Mouse (Mus musculus): ENCODE results near the gene B3gat3. TPM values are rescaled to one million over a fixed set of nuclear protein-coding genes. Genes with fewer than 3 reads are reported as not detected.
"Not testable (repeated sequence)": the region's sequence is repeated elsewhere in the genome, so short reads cannot be mapped to it uniquely, and the experiment has no call there.

Gene B3gat3
- polyA plus RNA-seq, 1 experiment from 2014 or later: 39.5 TPM

DNA sequence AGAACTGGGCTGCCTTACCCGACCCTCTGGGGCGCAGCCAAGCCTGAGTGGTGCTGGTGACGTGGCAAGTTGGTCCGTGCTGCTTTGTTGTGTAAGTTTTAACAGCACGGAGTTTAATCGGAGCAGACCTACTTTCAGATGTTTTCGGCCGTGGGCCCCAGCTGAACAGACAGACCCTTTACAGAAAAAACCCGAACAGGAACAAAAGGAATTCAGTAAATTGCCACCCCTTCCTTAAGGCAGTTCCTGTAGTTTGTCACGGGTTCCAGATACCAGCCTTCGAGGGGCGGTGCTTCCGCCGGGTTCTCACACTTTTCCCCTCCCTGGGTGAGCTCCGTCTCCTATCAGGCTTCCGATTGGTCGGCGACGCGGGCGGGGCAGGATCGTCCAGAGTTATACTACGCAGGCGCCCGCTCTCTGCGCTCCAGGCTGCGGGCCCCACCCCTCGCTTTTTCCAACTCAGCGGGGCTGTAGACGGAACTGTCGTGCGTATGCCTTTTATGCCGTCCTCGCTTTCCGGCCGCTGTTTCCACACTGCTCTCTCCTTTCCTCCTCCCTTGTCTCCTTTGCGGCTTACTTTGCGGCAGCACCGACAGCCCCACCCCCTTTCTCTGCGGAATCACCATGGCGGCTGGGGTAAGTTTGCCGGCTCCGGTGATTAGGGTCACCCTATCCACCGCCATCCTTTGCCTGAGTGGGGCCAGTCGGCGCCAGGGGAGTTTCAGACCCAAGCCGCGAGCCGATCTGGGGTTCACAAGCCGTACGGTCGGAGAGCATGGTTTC lies 46.6 kb downstream of the B3gat3 start, which contains the start of gene Eef1g:
Gene Eef1g, plus strand, starts transcription at position 452 of the 783 bp plus-strand sequence.
- H3K4me1 ChIP-seq (ENCODE audit: insufficient read depth, low read depth, low read length): 0 out of 2 replicates have a peak, but pooled peaks cover 4% of the 10 kb centered on the region
- no peak for TF ChIP-seq CTCF (IDR thresholded peaks at IDR 0.05)
- TF ChIP-seq EP300 (IDR thresholded peaks at IDR 0.05): peak; percentile 88
- H3K27me3 ChIP-seq (replicated peaks; ENCODE audit: insufficient read depth, low read length): no peaks in the 10 kb centered on the region
- peak within 1 kb of the TSS; percentile 82 for H3K4me2 ChIP-seq (replicated peaks; ENCODE audit: low read depth, low read length)
- H3K27ac ChIP-seq (ENCODE audit: low read length): peak within 1 kb of the TSS; percentile 98
- H3K9me3 ChIP-seq (ENCODE audit: low read length): no peaks in the 10 kb centered on the region
- H3K4me3 ChIP-seq (ENCODE audit: low read depth, low read length): peak within 1 kb of the TSS; percentile 64
- DNase-seq (ENCODE audit: low spot score) (peak; percentile 100), ATAC-seq (peak; percentile 99)
- peak within 1 kb of the TSS; percentile 83 for H3K9ac ChIP-seq (replicated peaks; ENCODE audit: low read depth)
- peaks cover 34% of the 10 kb centered on the region for H3K36me3 ChIP-seq (ENCODE audit: insufficient read depth, low read length)
- under 1% methylated on average over 50 of the region's 52 CpGs for WGBS

- Histone ChIP-seq H3K4me1 (ENCODE audit: insufficient read depth, low read depth, low read length) (0 out of 2 replicates have a peak, but pooled peaks cover 4% of the 10 kb centered on the region), H3K27me3 (replicated peaks; ENCODE audit: insufficient read depth, low read length) (no peaks in the 10 kb centered on the region), H3K9me3 (ENCODE audit: low read length) (no peaks in the 10 kb centered on the region), H3K9ac (replicated peaks; ENCODE audit: low read depth) (peak overlapping the region; percentile 83), H3K4me3 (ENCODE audit: low read depth, low read length) (peak overlapping the region; percentile 64), H3K36me3 (ENCODE audit: insufficient read depth, low read length) (peaks cover 37% of the 10 kb centered on the region), H3K4me2 (replicated peaks; ENCODE audit: low read depth, low read length) (peak overlapping the region; percentile 82), H3K27ac (ENCODE audit: low read length) (peak overlapping the region; percentile 72)
- DNase-seq (ENCODE audit: low spot score) (no peak), ATAC-seq (no peak)
- under 1% methylated on average over 8 of the region's 8 CpGs for WGBS
- no peak for TF ChIP-seq EP300 (IDR thresholded peaks at IDR 0.05)
- no peak for TF ChIP-seq CTCF (IDR thresholded peaks at IDR 0.05)
These were observed 47.2 kb downstream of the B3gat3 start for GRCm38 (mm10) chr19:8967373-8967743.

DNA sequence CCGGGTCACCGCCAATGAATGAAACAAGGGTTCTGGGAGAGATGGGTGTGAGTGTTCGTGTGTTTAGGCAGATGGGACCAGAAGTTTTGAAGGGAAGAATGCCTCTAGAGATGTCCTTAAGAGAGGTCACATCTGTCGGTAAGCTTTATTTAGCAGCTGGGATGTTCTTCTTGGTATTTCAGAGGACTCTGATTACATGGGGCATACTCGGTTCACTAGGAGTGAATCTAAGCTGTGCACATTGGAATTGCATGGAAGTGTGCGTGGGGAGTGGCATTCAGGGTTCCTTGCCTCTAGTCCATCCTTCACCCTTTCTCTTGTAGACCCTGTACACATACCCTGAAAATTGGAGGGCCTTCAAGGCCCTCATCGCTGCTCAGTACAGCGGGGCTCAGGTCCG lies 47.7 kb downstream of the B3gat3 start:
- peak overlapping the region; percentile 82 for H3K4me2 ChIP-seq (replicated peaks; ENCODE audit: low read depth, low read length)
- peak overlapping the region; percentile 72; the same call in 1 of the 2 replicates for H3K27ac ChIP-seq (ENCODE audit: low read length)
- 0 out of 2 replicates have a peak, but pooled peaks cover 4% of the 10 kb centered on the region for H3K4me1 ChIP-seq (ENCODE audit: insufficient read depth, low read depth, low read length)
- peak overlapping the region; percentile 83 for H3K9ac ChIP-seq (replicated peaks; ENCODE audit: low read depth)
- WGBS: 1% methylated on average over 9 of the region's 9 CpGs
- H3K27me3 ChIP-seq (replicated peaks; ENCODE audit: insufficient read depth, low read length): no peaks in the 10 kb centered on the region
- TF ChIP-seq CTCF (IDR thresholded peaks at IDR 0.05): no peak
- no peak for TF ChIP-seq EP300 (IDR thresholded peaks at IDR 0.05)
- no peaks in the 10 kb centered on the region for H3K9me3 ChIP-seq (ENCODE audit: low read length)
- peak overlapping the region; percentile 64 for H3K4me3 ChIP-seq (ENCODE audit: low read depth, low read length)
- peaks cover 40% of the 10 kb centered on the region for H3K36me3 ChIP-seq (ENCODE audit: insufficient read depth, low read length)
- DNase-seq (ENCODE audit: low spot score) (peak; percentile 16), ATAC-seq (no peak)

- not testable (repeated sequence) for ATAC-seq; H3K4me1 ChIP-seq (ENCODE audit: insufficient read depth, low read depth, low read length); H3K9me3 ChIP-seq (ENCODE audit: low read length); H3K27me3 ChIP-seq (replicated peaks; ENCODE audit: insufficient read depth, low read length); DNase-seq (ENCODE audit: low spot score); H3K9ac ChIP-seq (replicated peaks; ENCODE audit: low read depth); H3K4me2 ChIP-seq (replicated peaks; ENCODE audit: low read depth, low read length); H3K4me3 ChIP-seq (ENCODE audit: low read depth, low read length); H3K27ac ChIP-seq (ENCODE audit: low read length)
- WGBS: 70% methylated on average over 8 of the region's 8 CpGs
- H3K36me3 ChIP-seq (ENCODE audit: insufficient read depth, low read length): peaks cover 45% of the 10 kb centered on the region
These were observed 52.3 kb downstream of the B3gat3 start for GRCm38 (mm10) chr19:8972491-8972890.

- ATAC-seq (no peak), DNase-seq (ENCODE audit: low spot score) (peak; percentile 4)
- no peak overlapping the region for H3K4me3 ChIP-seq (ENCODE audit: low read depth, low read length)
- H3K4me1 ChIP-seq (ENCODE audit: insufficient read depth, low read depth, low read length): no peaks in the 10 kb centered on the region
- H3K27ac ChIP-seq (ENCODE audit: low read length): no peak overlapping the region
- H3K36me3 ChIP-seq (ENCODE audit: insufficient read depth, low read length): peaks cover 49% of the 10 kb centered on the region
- H3K27me3 ChIP-seq (replicated peaks; ENCODE audit: insufficient read depth, low read length): no peaks in the 10 kb centered on the region
- TF ChIP-seq EP300 (IDR thresholded peaks at IDR 0.05): no peak
- TF ChIP-seq CTCF (IDR thresholded peaks at IDR 0.05): peak; percentile 16; the same call in 1 of the 2 replicates
- no peaks in the 10 kb centered on the region for H3K9me3 ChIP-seq (ENCODE audit: low read length)
- H3K4me2 ChIP-seq (replicated peaks; ENCODE audit: low read depth, low read length): no peak overlapping the region
- H3K9ac ChIP-seq (replicated peaks; ENCODE audit: low read depth): no peak overlapping the region
- 73% methylated on average over 1 of the region's 1 CpGs for WGBS
These were observed 54.5 kb downstream of the B3gat3 start for GRCm38 (mm10) chr19:8974638-8975037.

DNA sequence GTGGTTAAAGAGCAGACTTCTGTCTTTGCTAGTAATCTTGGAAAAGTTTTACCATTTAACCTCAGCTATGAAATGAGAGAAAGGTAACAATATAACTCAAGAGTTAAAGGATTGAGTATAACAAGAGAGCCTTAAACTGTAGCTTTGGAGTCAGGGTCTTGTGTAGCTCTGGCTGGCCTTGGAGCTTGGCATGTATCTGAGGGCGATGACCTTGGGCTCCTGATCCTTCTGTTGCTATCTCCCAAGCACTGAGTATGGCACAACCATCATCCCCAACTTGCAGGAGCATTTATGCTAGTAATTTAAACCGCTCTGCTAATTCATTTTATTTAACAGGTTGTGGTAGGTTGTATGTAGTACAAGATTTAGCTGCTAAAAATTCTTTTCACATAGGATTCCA lies 55.3 kb downstream of the B3gat3 start:
- H3K4me2 ChIP-seq (replicated peaks; ENCODE audit: low read depth, low read length): no peak overlapping the region
- H3K27ac ChIP-seq (ENCODE audit: low read length): no peak overlapping the region
- TF ChIP-seq EP300 (IDR thresholded peaks at IDR 0.05) (no peak), CTCF (IDR thresholded peaks at IDR 0.05) (no peak)
- no peak overlapping the region for H3K4me3 ChIP-seq (ENCODE audit: low read depth, low read length)
- H3K4me1 ChIP-seq (ENCODE audit: insufficient read depth, low read depth, low read length): no peaks in the 10 kb centered on the region
- H3K9me3 ChIP-seq (ENCODE audit: low read length): no peaks in the 10 kb centered on the region
- DNase-seq (ENCODE audit: low spot score) (no peak), ATAC-seq (no peak)
- peaks cover 41% of the 10 kb centered on the region for H3K36me3 ChIP-seq (ENCODE audit: insufficient read depth, low read length)
- no peaks in the 10 kb centered on the region for H3K27me3 ChIP-seq (replicated peaks; ENCODE audit: insufficient read depth, low read length)
- no peak overlapping the region for H3K9ac ChIP-seq (replicated peaks; ENCODE audit: low read depth)
- 92% methylated on average over 2 of the region's 2 CpGs for WGBS

Measured in lung, postnatal 0 days (tissue).